Mouse (Mus musculus) testis, adult 2 months (tissue): Measurements from ENCODE around the gene Cd82. TPM values are rescaled to one million over a fixed set of nuclear protein-coding genes. Genes with fewer than 3 reads are reported as not detected.

Experiments used
- H3K27ac ChIP-seq: fragments of 200-500 bp; 2 replicates; pipeline ENCODE4 v1.5.1; 2012; ENCODE audit warnings: low read depth, low read length; ENCODE audit not compliant: control insufficient read depth, insufficient read depth
- H3K27me3 ChIP-seq: fragments of 200-500 bp; 2 replicates; pipeline ENCODE4 v1.6.1; 2012; ENCODE audit warnings: mild to moderate bottlenecking, low read length, moderate library complexity; ENCODE audit not compliant: control insufficient read depth, insufficient read depth
- H3K36me3 ChIP-seq: fragments of 200-500 bp; 2 replicates; pipeline ENCODE4 v1.6.1; 2012; ENCODE audit warnings: mild to moderate bottlenecking, low read length; ENCODE audit not compliant: control insufficient read depth, insufficient read depth
- H3K4me1 ChIP-seq: fragments of 200-500 bp; 2 replicates; pipeline ENCODE4 v1.6.1; 2012; ENCODE audit warnings: low read length; ENCODE audit not compliant: control insufficient read depth, insufficient read depth
- H3K4me3 ChIP-seq: fragments of 200-500 bp; 2 replicates; pipeline ENCODE4 v1.5.1; 2012; ENCODE audit warnings: low read depth, mild to moderate bottlenecking, low read length, moderate library complexity, mixed read lengths; ENCODE audit not compliant: control insufficient read depth
- CTCF ChIP-seq: fragments of 200-500 bp; IDR thresholded peaks from 2 replicates; pipeline ENCODE4 v1.5.1; 2012; ENCODE audit warnings: low read depth, mild to moderate bottlenecking, inconsistent platforms, low read length, moderate library complexity; ENCODE audit not compliant: control insufficient read depth, insufficient read depth, insufficient replicate concordance
- POLR2A ChIP-seq: fragments of 200-500 bp; IDR thresholded peaks from 2 replicates; pipeline ENCODE4 v1.6.1; 2012; ENCODE audit warnings: low read depth, mild to moderate bottlenecking, inconsistent platforms, low read length, moderate library complexity; ENCODE audit not compliant: control insufficient read depth
- polyA plus RNA-seq: library from polyadenylated mRNA; depleted of rRNA; stranded (reverse); fragments of >200 nt; gene quantifications from 2 replicates; pipeline ENCODE4 v1.2.3, GENCODE M21; 2012

Gene Cd82
- polyA plus RNA-seq, 1 experiment: 29.9 TPM

DNA sequence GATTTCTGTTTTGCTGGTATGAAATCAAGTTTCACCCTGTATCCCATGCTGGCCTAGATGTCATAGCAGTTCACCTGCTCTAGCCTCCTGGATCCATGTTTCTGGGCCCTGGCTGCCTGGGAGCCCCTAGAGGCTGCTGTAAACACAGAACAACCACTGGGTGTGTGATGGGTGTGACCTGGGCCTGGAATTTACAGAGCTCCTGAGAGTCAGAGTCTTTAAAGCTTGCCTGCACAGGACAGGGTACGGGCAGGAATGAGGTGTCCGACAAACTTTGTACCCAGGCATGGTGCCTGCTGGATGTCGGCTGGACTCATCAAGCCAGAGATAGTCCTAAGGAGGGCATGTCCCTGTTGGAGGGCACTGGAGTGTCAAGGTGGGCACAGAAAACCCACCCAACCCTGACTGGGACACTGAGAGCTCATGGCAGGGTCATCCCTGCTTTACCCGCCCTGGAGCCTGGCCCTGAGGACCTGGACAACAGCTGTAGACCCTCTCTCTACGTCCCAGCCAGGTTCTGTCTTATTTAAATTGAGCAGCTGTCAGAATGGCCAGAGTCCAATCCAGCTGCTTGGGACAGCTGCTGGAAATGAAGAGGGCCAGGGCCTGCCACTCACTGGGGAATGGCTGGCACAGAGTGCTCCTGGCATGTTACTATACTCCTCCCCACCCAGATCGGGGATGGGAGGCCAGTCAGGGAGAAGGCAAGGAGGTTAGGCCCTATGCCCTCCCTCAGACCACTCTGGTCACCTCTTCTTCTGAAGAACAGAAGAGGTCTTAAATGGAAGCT is 30.1 kb downstream of the Cd82 start:
- H3K4me1 ChIP-seq: no peaks in the 10 kb centered on the region
- no peak overlapping the region for H3K27ac ChIP-seq
- H3K4me3 ChIP-seq: no peak overlapping the region
- no peaks in the 10 kb centered on the region for H3K27me3 ChIP-seq
- TF ChIP-seq POLR2A (no peak), CTCF (no peak)
- H3K36me3 ChIP-seq: no peaks in the 10 kb centered on the region

DNA sequence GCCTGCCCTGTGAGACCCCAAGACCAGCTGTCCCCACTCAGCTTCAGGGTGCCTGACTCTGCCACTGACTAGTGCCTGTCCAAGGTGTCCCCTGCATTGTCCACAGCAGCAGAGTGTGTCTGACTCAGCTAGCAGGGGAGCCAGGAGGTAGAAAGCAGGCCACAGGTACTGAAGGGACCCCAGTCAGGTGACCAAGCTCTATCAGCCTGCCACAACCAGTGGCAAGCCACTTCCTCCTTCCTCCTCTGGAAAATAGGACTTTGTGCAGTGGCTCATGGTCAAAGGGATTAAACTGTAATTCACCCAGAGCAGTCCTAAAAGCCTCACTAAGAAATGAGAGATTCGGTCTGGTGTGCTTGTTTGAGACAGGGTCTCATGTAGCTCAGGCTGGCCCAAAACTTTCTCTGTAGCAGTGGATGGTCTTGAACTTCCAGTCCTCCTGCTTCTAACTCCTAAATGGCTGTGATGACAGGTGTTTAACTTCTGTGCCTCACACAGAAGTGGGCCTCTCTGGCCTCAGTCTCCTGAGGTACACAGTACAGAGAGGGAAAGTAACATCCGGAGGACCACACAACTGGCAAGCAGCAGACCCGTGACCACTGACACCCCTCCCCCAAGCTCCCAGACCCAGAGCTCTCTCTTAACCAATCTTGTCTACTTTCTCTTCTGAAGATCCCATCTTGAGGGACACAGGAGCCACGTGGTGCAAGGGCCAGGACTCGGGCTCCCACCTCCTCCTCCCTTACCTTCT is 31.2 kb downstream of the Cd82 start:
- no peak overlapping the region for H3K27ac ChIP-seq

DNA sequence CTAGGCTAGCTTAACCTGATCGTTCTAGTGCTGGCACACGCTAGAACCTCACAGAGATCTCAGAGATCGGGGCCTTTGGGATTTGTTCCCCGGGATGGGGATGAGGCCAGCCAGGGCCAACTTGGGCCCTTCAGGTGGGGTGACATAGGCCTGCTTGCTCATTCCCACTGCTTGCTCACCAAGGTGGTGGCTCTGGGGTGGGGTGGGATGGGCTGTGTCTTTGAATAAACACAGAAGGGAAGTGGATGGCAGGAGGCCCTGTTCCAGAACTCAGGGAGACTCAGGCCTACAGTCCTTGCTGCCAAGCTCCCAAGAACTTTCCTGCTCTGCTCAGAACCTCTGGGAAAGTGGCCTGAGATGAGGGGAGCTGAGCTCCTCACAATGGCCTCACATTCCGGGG is 31.9 kb downstream of the Cd82 start:
- Histone ChIP-seq H3K4me1 (no peaks in the 10 kb centered on the region), H3K36me3 (no peaks in the 10 kb centered on the region), H3K27me3 (no peaks in the 10 kb centered on the region), H3K27ac (no peak overlapping the region), H3K4me3 (no peak overlapping the region)
- TF ChIP-seq POLR2A: no peak
- TF ChIP-seq CTCF: no peak

More for the DNA sequence above, 31.2 kb downstream of the Cd82 start:
- no peaks in the 10 kb centered on the region for H3K27me3 ChIP-seq
- H3K4me1 ChIP-seq: no peaks in the 10 kb centered on the region
- H3K4me3 ChIP-seq: no peak overlapping the region
- H3K36me3 ChIP-seq: no peaks in the 10 kb centered on the region
- no peak for TF ChIP-seq POLR2A
- no peak for TF ChIP-seq CTCF

DNA sequence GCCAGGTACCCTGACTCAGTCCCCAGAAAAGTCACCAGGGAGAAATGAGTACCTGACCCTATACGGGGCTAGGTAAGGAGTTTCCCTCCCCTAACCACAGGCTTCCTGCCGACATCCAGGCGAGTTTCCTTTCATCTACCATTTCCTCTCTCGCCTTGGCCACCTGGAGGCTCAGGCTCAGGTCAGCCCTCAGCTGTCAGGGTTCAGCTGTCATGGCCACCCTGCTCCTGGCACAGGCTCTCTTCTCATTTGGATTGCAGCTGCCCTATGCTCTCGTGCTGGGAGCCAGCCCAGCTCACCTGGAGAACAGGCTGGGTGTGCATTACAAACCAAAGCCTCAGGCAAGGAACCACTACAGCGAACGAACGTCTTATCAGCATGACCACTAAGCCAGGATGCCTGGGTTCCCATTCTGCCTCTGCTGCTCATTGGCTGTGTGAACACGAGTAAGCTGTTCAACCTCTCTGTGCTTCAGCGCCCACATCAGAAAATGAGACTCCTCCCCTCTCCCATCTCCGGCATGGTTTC is 34.9 kb downstream of the Cd82 start:
- Histone ChIP-seq H3K27ac (no peak overlapping the region), H3K4me1 (no peaks in the 10 kb centered on the region)

DNA sequence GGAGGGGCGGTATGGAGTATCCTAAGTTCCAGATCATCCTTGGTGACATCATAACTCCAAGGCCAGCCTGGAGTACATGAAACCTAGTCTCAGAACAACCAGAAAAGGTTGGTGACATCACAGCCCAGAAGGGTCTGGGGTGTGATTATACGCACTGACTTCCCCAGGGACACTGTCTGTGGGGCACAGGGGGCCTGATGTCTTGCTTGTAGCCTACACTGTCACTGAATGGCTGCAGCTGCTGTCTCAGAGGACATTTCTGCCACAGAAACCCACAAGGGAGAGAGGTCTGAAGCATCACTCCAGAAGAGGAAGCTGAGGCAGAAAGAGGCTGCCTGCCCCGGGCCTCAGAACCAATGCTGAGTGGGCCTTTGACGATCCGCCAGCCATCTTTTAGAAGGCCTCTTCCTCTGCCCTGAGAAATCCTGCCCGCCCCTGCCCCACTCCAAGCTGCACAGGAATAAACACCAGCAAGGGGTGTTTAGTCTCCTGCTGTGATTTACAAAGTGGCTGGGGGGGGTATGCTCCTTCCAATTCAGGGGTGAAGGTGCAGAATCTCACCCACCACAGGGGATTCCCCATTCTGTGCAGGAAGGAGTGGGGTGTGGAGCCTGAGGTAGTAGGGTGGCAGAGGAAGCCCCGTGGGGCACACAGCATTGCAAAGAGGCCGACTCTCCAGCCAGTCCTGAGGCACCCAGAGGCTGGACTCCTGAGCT is 35.8 kb downstream of the Cd82 start:
- H3K4me1 ChIP-seq: no peaks in the 10 kb centered on the region
- H3K27ac ChIP-seq: no peak overlapping the region
- H3K27me3 ChIP-seq: no peaks in the 10 kb centered on the region
- TF ChIP-seq CTCF: no peak
- TF ChIP-seq POLR2A: no peak
- no peak overlapping the region for H3K4me3 ChIP-seq
- no peaks in the 10 kb centered on the region for H3K36me3 ChIP-seq

More for the DNA sequence above, 34.9 kb downstream of the Cd82 start:
- no peaks in the 10 kb centered on the region for H3K27me3 ChIP-seq
- no peak for TF ChIP-seq POLR2A
- no peak for TF ChIP-seq CTCF
- no peak overlapping the region for H3K4me3 ChIP-seq
- H3K36me3 ChIP-seq: no peaks in the 10 kb centered on the region

DNA sequence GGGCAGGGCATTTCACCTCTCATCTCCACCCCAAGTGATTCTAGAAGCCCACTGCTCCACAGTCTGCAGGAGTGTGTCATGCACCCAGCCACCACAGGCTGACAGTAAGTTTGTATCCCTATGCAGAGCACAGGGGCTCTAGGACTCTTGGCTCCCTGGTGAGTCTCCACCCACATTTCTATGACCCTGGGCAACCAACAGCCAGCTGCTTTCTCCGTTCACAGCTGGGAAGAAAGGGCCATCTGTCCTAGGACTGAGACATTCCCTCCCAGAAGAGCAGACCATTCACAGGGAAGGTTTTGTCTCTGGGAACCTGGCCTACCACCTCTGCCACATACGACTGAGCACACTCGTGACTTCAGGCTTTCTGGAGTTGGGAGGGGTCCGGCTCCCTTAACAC is 37.1 kb downstream of the Cd82 start:
- no peak for TF ChIP-seq CTCF
- no peak for TF ChIP-seq POLR2A
- no peak overlapping the region for H3K27ac ChIP-seq

DNA sequence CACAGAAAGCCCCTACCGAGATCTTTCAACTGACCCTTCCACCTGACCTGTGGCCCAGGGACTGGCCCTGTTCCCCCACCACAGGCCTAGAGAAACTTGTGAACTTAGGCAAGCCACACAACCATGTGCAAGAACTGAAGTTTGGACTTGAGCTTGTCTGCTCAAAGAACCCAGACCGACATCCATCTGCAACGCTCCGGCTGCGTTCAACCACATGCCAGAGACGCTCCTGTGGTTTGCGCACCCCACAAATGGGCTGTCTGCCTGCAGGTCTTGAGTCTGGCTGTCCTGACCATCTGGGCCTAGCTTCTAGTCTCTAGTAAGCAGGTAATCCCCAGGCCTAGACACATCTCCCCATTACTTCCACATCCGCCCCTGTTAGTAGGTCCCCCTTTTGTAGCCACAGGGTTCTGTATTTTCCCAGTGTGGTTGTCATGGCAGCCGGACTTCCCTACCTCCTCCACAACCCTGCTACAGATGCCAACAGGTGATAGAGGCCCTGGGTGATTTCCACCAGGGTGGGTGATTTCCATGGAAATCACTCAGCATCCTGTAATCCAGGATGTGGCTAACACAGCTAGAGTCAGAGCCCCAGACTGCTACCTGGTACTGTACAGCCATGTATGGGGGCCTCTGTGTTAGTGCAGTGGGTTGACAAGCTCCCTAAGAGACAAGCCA is 38.5 kb downstream of the Cd82 start:
- Histone ChIP-seq H3K27ac (no peak overlapping the region), H3K36me3 (no peaks in the 10 kb centered on the region), H3K27me3 (no peaks in the 10 kb centered on the region), H3K4me3 (no peak overlapping the region), H3K4me1 (no peaks in the 10 kb centered on the region)
- TF ChIP-seq CTCF (no peak), POLR2A (no peak)

More for the DNA sequence above, 37.1 kb downstream of the Cd82 start:
- Histone ChIP-seq H3K4me3 (no peak overlapping the region), H3K27me3 (no peaks in the 10 kb centered on the region), H3K4me1 (no peaks in the 10 kb centered on the region), H3K36me3 (no peaks in the 10 kb centered on the region)
